Mouse (Mus musculus): ENCODE results near the gene Zzef1. TPM values are rescaled to one million over a fixed set of nuclear protein-coding genes. Genes with fewer than 3 reads are reported as not detected.
A peak's percentile ranks its signal among the peaks of the same experiment; 100 is the strongest.

Zzef1 gene
- total RNA-seq, 2 experiments from 2014 or later: 28.9 to 29.6 TPM

- DNase-seq: peak; percentile 17
Observed at GRCm38 (mm10) chr11:72806556-72806955, 10.5 kb downstream of the Zzef1 start.

GRCm38 (mm10) chr11:72807992-72808391 lies 12.0 kb downstream of the Zzef1 start:
- no peak for DNase-seq

DNA sequence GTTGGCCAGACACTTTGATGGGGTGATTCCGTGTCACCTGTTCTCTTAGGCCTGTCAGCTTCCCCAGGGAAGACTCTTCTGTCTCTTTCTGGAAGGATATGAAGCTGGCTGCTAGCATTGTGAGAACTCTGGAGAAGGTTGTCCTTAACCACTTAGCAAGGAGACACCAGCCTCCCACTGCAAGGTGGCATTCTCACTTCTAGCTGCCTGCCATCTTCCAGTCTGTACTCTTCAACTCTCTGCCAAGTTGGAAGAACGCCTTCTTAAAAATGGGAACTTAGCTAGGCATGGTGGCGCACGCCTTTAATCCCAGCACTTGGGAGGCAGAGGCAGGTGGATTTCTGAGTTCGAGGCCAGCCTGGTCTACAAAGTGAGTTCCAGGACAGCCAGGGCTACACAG lies 17.7 kb downstream of the Zzef1 start:
- DNase-seq: no peak

DNA sequence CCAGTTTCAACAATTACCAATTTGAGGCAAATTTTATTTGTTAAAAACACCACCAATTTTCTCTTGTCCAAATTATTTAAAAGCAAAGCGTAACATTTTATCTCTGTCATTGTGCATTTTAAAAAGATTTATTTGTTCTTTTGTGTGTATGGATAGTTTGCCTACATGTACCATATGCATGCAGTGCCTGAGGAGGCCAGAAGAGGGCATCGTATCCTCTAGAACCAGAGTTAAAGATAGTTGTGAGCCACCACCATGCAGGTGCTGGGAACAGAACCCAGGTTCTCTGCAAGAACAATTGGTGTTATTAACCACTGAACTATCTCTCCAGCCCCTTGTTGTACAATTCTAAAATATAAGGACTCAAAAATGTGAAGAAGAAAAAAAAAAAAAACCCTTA lies 18.2 kb downstream of the Zzef1 start:
- DNase-seq: no peak

DNA sequence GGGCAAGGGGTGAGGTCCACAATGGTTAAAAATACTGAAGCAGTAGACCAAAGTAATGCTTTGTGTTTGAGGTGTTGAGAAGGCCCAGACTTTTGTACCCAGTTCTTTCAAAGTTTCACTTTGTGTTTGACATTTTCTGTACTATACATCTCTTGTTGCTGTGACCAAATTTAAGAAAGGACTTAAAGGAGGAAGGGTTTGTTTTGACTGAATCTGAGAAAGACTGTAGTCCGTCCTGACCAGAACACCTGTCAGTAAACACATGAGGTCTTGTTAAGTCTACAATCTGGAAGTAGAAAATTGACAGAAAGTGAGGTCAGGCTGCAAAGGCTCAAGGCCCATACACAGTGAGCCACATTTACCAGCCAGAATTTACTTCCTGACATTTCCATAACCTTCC lies 20.8 kb downstream of the Zzef1 start:
- DNase-seq: no peak

DNA sequence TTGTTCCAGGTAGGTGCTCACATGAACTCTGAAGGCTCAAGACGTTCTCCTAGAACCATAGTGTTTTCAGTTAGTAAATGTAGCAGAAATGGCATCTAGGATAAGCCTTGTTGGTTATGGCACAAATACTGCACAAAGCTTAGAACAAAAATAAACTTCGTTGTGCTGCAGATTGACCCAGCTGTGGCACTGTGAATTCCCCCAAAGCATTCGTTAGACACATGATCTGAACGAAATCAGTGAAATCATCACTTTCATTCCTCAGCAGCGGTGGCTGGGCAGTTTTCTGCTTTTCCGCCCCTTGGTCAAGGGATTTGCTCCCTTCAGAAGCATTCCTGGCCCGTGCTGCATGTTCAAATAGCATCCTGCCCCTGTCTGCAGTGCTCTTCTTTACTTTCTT lies 22.0 kb downstream of the Zzef1 start:
- no peak for DNase-seq

GRCm38 (mm10) chr11:72821041-72821440 lies 25.0 kb downstream of the Zzef1 start:
- DNase-seq: no peak

DNA sequence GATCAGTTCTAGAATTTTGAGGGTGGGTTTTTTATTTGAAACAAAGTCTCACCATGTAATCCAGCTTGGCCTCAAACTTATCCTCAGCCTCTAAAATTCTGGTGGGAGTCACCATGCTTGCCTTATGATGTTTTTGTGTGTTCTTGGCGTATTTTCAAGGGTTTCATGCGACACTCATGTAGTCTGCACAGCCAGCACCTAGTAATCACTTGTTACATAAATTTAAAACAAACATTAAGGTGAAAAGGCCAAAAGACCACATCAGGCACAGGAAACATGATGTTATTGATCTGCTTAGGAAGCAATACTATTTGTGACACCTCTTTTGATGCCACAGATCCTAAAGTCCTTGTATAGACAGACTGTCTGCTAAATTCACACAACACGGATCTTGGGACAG lies 33.8 kb downstream of the Zzef1 start:
- DNase-seq: no peak

DNA sequence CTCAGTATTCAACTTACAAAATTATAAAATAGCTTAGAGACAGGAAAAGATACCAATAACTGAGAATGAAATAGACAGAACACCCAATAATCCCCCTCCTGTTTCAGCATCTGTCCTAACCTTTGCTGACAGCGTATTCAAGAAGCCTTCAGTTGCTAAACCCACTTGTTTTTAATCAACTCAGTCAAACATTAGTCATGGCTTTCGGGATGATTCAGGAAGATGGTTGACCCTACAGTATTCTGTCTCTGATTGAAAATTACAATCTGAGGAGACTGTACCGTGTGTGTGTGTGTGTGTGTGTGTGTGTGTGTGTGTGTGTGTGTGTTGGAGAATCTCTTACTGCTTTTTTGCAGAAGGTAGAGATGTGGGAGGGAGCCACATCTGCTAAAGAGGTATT lies 46.7 kb downstream of the Zzef1 start:
- DNase-seq: no peak

DNA sequence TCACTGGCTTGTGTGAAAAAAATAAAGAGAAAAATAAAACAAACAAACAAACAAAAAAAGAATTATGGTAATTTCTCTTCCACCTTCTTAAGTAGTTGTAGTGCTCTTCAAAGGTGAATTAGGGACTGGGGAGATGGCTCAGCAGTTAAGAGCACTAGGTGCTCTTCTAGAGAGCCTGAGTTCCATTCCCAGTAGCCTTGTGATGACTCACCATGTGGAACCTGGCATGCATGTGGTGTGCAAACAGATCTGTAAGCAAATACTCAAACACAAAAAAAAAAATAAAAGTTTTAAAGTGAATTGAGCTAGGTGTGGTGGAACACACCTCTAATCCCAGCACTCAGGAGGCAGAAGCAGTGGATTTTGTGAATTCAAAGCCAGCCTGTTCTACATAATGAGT lies 47.5 kb downstream of the Zzef1 start:
- DNase-seq: no peak

DNA sequence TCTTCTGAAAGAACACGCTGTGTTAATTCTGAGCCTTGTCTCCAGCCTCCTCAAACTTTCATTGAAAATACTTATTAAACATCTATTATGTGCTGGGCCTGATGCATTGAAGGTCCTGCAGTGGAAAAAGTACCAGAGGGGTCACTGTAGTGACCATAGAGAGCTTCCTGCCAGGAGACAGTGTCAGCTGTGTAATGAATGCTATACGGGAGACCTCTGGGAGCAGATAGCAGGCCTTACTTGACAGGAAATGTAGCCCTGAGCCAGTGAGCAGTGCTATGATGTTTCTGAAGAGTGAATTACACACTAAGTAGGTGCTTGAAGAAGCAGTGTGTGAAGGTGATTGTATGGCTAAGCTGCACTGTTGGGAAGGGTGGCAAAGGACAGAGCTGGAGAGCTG lies 49.5 kb downstream of the Zzef1 start:
- DNase-seq: no peak

GRCm38 (mm10) chr11:72846685-72847084 lies 50.7 kb downstream of the Zzef1 start:
- DNase-seq: no peak

- DNase-seq: no peak
Observed at GRCm38 (mm10) chr11:72847831-72848628, 52.0 kb downstream of the Zzef1 start.

DNA sequence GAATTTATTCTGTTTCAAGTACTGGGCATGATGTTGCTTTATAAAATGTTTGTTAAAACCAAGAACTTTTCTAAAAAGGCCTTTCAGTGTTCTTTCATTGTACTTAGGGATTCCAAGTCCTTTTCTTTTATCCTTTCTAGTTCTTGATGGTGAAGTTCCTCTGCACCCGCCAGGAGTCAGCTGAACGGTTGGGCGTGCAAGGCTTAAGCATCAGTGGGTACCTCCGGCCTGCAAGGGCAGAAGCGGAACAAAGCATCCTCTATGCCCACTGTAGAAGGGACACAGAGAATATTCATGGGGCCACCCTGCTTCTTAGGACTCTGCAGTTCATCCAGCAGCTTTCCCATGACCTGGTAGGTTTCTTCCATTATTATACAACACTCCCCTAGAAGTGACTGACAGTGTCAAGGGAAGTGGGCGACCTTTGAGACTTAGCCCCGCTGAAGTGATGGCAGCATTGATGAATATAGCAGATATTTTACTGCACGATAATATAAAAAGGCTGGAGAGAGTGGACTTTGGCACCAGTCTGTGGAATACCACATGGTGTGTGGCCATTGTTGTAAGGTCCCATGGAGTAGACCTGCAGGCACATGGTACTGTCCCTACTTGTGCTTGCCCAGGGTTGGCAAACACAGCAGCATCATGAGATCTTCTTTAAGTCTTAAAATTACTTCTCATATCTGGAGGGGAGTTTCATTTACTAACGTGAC lies 54.5 kb downstream of the Zzef1 start:
- no peak for DNase-seq

- DNase-seq: no peak
Observed at GRCm38 (mm10) chr11:72851214-72851613, 55.2 kb downstream of the Zzef1 start.

- DNase-seq: no peak
Observed at GRCm38 (mm10) chr11:72852122-72852521, 56.1 kb downstream of the Zzef1 start.

GRCm38 (mm10) chr11:72853086-72853485 lies 57.1 kb downstream of the Zzef1 start:
- DNase-seq: no peak

- no peak for DNase-seq
Observed at GRCm38 (mm10) chr11:72854251-72854650, 58.2 kb downstream of the Zzef1 start.

- DNase-seq: no peak
Observed at GRCm38 (mm10) chr11:72856764-72857163, 60.7 kb downstream of the Zzef1 start.

DNA sequence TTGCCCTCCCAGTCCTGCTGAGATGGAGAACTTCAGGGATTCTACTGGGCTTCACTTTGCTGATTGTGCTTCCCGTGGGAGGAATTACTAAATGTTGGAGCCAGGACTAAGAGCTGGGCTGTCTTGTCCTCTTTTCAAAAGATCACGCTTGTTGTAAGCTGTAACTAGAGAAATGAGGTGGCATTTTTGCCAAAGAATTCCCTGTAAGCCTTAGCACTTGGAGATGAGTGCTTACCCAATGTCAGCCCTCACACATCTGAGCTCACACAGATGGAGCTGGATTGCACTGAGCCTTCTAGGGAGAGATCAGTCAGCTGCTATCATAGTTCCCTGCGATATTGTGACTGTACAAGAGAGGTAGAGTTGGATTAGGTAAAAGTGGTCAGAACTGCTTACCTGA lies 65.2 kb downstream of the Zzef1 start:
- no peak for DNase-seq

- no peak for DNase-seq
Observed at GRCm38 (mm10) chr11:72866446-72866845, 70.4 kb downstream of the Zzef1 start.

- no peak for DNase-seq
Observed at GRCm38 (mm10) chr11:72872061-72872460, 76.0 kb downstream of the Zzef1 start.

GRCm38 (mm10) chr11:72892623-72893022 lies 96.6 kb downstream of the Zzef1 start:
- DNase-seq: no peak

DNA sequence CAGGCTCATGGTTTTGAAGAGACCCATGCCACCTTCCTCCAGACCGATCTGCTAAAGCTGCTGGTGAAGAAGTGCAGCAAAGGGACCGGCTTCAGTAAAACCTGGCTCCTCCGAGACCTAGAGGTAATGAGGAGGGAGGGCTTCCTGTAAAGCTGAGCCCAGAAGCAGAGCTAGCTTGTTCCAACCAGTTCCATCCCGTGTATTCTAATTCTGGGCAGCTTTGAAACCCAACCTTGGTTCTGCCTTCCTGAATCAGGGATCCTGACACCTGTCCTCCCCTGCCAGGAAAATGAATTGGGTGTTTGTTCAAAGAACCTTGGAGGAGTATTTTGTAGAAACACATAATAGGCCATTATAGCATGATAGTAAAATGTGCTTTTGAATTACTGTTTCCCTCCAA lies 112.4 kb downstream of the Zzef1 start:
- no peak for DNase-seq
